Mouse (Mus musculus): Measurements from ENCODE around the gene Znhit3. TPM values are rescaled to one million over a fixed set of nuclear protein-coding genes. Genes with fewer than 3 reads are reported as not detected.
"Not testable (repeated sequence)": the region's sequence is repeated elsewhere in the genome, so short reads cannot be mapped to it uniquely, and the experiment has no call there.

The Znhit3 gene
- polyA plus RNA-seq, 1 experiment from 2014 or later, result 62.6 TPM

GRCm38 (mm10) chr11:84886767-84887511 is 29.2 kb downstream of the Znhit3 start:
- ATAC-seq (ENCODE audit: borderline replicate concordance, extremely low read depth, low FRiP score, low TSS enrichment), result no peak
- 87% methylated on average over 11 of the region's 11 CpGs for WGBS

GRCm38 (mm10) chr11:84886236-84886635 is 29.9 kb downstream of the Znhit3 start:
- peaks cover 8% of the 10 kb centered on the region; the same call in 1 of the 2 replicates for H3K4me1 ChIP-seq
- no peak overlapping the region for H3K4me3 ChIP-seq
- no peak for ATAC-seq (ENCODE audit: borderline replicate concordance, extremely low read depth, low FRiP score, low TSS enrichment)
- no peak overlapping the region for H3K4me2 ChIP-seq
- peaks cover 34% of the 10 kb centered on the region for H3K36me3 ChIP-seq
- H3K27ac ChIP-seq, result no peak overlapping the region
- H3K27me3 ChIP-seq, result no peaks in the 10 kb centered on the region
- 86% methylated on average over 5 of the region's 5 CpGs for WGBS
- no peak overlapping the region for H3K9ac ChIP-seq
- H3K9me3 ChIP-seq, result no peaks in the 10 kb centered on the region

More at GRCm38 (mm10) chr11:84886767-84887511, 29.2 kb downstream of the Znhit3 start:
- Histone ChIP-seq H3K4me3 (no peak overlapping the region), H3K9me3 (no peaks in the 10 kb centered on the region), H3K9ac (no peak overlapping the region), H3K4me1 (0 out of 2 replicates have a peak, but pooled peaks cover 1% of the 10 kb centered on the region), H3K36me3 (peaks cover 40% of the 10 kb centered on the region), H3K27me3 (no peaks in the 10 kb centered on the region), H3K4me2 (no peak overlapping the region), H3K27ac (no peak overlapping the region)

- Histone ChIP-seq H3K27ac (no peak overlapping the region), H3K4me3 (no peak overlapping the region), H3K9me3 (no peaks in the 10 kb centered on the region), H3K27me3 (no peaks in the 10 kb centered on the region), H3K4me2 (no peak overlapping the region), H3K36me3 (peaks cover 34% of the 10 kb centered on the region), H3K4me1 (peaks cover 13% of the 10 kb centered on the region), H3K9ac (no peak overlapping the region)
- WGBS, result 82% methylated on average over 4 of the region's 4 CpGs
- no peak for ATAC-seq (ENCODE audit: borderline replicate concordance, extremely low read depth, low FRiP score, low TSS enrichment)
Observed at GRCm38 (mm10) chr11:84885238-84885637, 30.9 kb downstream of the Znhit3 start.

- no peak for ATAC-seq (ENCODE audit: borderline replicate concordance, extremely low read depth, low FRiP score, low TSS enrichment)
- Histone ChIP-seq H3K36me3 (peaks cover 30% of the 10 kb centered on the region), H3K4me1 (peaks cover 25% of the 10 kb centered on the region), H3K9ac (no peak overlapping the region), H3K4me3 (no peak overlapping the region), H3K4me2 (no peak overlapping the region), H3K9me3 (no peaks in the 10 kb centered on the region), H3K27me3 (no peaks in the 10 kb centered on the region), H3K27ac (no peak overlapping the region)
- 90% methylated on average over 7 of the region's 7 CpGs for WGBS
Observed at GRCm38 (mm10) chr11:84882346-84882745, 33.8 kb downstream of the Znhit3 start.

GRCm38 (mm10) chr11:84880971-84881370 is 35.2 kb downstream of the Znhit3 start:
- 50% methylated on average over 9 of the region's 9 CpGs for WGBS
- Histone ChIP-seq H3K4me1 (peaks cover 25% of the 10 kb centered on the region), H3K4me3 (peak overlapping the region; percentile 89), H3K27ac (peak overlapping the region; percentile 92), H3K4me2 (peak overlapping the region; percentile 97), H3K9me3 (no peaks in the 10 kb centered on the region), H3K36me3 (peaks cover 29% of the 10 kb centered on the region), H3K9ac (peak overlapping the region; percentile 88), H3K27me3 (no peaks in the 10 kb centered on the region)
- no peak for ATAC-seq (ENCODE audit: borderline replicate concordance, extremely low read depth, low FRiP score, low TSS enrichment)

GRCm38 (mm10) chr11:84880465-84880961 is 35.7 kb downstream of the Znhit3 start:
- under 1% methylated on average over 24 of the region's 24 CpGs for WGBS
- H3K27me3 ChIP-seq, result no peaks in the 10 kb centered on the region
- peak overlapping the region; percentile 97 for H3K4me2 ChIP-seq
- peak overlapping the region; percentile 88 for H3K9ac ChIP-seq
- H3K4me3 ChIP-seq, result peak overlapping the region; percentile 89
- H3K27ac ChIP-seq, result peak overlapping the region; percentile 92
- H3K4me1 ChIP-seq, result peaks cover 25% of the 10 kb centered on the region
- ATAC-seq (ENCODE audit: borderline replicate concordance, extremely low read depth, low FRiP score, low TSS enrichment), result peak; percentile 60
- peaks cover 27% of the 10 kb centered on the region for H3K36me3 ChIP-seq
- H3K9me3 ChIP-seq, result no peaks in the 10 kb centered on the region

GRCm38 (mm10) chr11:84879772-84880464 is 36.2 kb downstream of the Znhit3 start, which contains the start of the genes Myo19 and Pigw:
TSS of gene Myo19 (plus strand) at chr11:84880148.
TSS of gene Pigw (minus strand) at chr11:84880285.
- ATAC-seq (ENCODE audit: borderline replicate concordance, extremely low read depth, low FRiP score, low TSS enrichment), result peak; percentile 95
- Histone ChIP-seq H3K4me3 (peak within 1 kb of the TSS; percentile 89), H3K4me1 (peaks cover 25% of the 10 kb centered on the region), H3K27ac (peak within 1 kb of the TSS; percentile 92), H3K9me3 (no peaks in the 10 kb centered on the region), H3K9ac (peak within 1 kb of the TSS; percentile 88), H3K4me2 (peak within 1 kb of the TSS; percentile 97), H3K27me3 (no peaks in the 10 kb centered on the region), H3K36me3 (peaks cover 21% of the 10 kb centered on the region)
- WGBS, result under 1% methylated on average over 78 of the region's 81 CpGs

GRCm38 (mm10) chr11:84879007-84879771 is 37.0 kb downstream of the Znhit3 start:
- no peak for ATAC-seq (ENCODE audit: borderline replicate concordance, extremely low read depth, low FRiP score, low TSS enrichment)
- Histone ChIP-seq H3K4me3 (peak overlapping the region; percentile 89), H3K4me2 (peak overlapping the region; percentile 97), H3K27ac (peak overlapping the region; percentile 92), H3K9ac (peak overlapping the region; percentile 88), H3K27me3 (no peaks in the 10 kb centered on the region), H3K36me3 (peaks cover 18% of the 10 kb centered on the region), H3K4me1 (peaks cover 25% of the 10 kb centered on the region), H3K9me3 (no peaks in the 10 kb centered on the region)
- WGBS, result 19% methylated on average over 7 of the region's 7 CpGs

- peaks cover 16% of the 10 kb centered on the region for H3K4me1 ChIP-seq
- H3K9me3 ChIP-seq; H3K27me3 ChIP-seq; H3K4me3 ChIP-seq; H3K4me2 ChIP-seq; H3K27ac ChIP-seq; ATAC-seq (ENCODE audit: borderline replicate concordance, extremely low read depth, low FRiP score, low TSS enrichment); H3K9ac ChIP-seq: not testable (repeated sequence)
- 0 out of 2 replicates have a peak, but pooled peaks cover 10% of the 10 kb centered on the region for H3K36me3 ChIP-seq
- WGBS, result no CpG with 5 or more reads among the region's 1 CpGs
Observed at GRCm38 (mm10) chr11:84876020-84876419, 40.1 kb downstream of the Znhit3 start.

GRCm38 (mm10) chr11:84873042-84873833 is 42.9 kb downstream of the Znhit3 start:
- 79% methylated on average over 1 of the region's 1 CpGs for WGBS
- Histone ChIP-seq H3K9me3 (no peaks in the 10 kb centered on the region), H3K27ac (no peak overlapping the region), H3K36me3 (0 out of 2 replicates have a peak, but pooled peaks cover 10% of the 10 kb centered on the region), H3K9ac (no peak overlapping the region), H3K27me3 (no peaks in the 10 kb centered on the region), H3K4me2 (no peak overlapping the region), H3K4me3 (no peak overlapping the region), H3K4me1 (peaks cover 9% of the 10 kb centered on the region)
- ATAC-seq (ENCODE audit: borderline replicate concordance, extremely low read depth, low FRiP score, low TSS enrichment), result no peak

All from lung, embryonic 15.5 days (tissue).